Mouse (Mus musculus) Muller cell, postnatal 12 days (primary cell): ENCODE data around the gene Acsl5.

ENCODE experiments used
- DNase-seq: peaks from one replicate; pipeline ENCODE4 v3.0.0-alpha.2; 2015; ENCODE audit errors: inconsistent ontology term

Acsl5 gene

DNA sequence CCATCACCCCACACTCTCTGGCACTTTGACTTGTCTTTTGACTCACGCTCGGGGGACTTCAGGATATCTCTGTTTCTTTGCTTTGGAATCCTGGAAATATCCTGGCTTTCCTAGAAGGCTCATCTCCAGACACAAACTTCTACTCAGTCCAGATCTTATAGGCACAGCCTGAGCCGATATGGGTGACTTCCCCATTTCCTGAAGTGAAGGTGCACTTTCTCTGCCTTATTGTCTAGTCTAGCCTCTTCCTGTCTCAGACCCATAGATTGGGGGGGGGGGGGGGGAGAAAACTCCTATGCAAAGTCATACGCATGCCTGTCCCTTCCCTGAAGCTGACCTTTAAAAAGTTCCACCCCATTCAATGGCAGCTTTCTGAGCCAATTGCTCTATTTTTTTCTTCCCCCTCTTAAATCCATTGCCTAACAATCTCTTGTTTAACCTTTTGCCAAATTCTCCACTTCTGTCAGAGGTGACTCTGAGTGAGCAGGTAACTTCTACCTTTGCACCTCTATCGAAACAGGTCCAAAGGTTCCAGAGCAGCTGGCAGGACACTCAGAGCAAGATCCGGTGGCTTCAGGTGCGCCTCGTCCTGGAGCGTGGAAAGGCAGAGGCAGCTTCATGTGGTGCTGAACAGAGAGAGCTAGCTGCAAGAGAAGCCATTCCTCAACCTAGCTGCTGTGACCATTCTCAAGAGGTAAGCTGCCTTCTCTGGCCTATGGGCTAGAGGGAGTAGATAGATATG, at the start of gene Acsl5:
TSS of gene Acsl5 (plus strand) at position 556 of the 742 bp plus-strand sequence.
- DNase-seq: no peak

DNA sequence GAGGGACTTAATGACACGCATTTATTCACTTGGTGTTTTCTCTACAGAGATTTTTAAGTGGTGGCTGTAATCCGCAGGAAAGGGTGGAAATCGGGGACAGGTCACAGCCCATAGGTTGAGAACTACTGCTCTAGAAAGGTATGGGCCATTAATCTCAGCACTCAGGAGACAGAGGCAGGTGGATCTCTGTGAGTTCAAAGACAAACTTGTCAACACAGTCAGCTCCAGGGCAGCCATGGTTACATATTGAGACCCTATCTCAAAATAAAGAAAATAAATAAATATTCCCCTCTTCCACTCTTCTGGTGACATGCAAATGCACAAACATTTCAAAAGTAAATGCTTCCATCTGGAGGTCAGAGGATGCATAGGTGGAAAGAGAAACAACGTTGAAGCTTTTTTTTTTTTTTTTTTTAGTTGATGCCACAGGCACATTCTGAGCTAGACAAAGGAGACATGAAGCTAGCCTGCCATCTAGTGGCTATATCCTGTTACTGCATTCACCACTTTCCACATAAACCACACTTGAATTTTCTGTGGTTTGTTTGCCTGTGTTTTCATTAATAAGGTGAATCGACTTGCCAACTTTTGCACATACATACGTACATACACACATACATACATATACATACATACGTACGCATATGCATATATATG, 45.1 kb upstream of the Acsl5 start:
- peak; percentile 24 for DNase-seq

DNA sequence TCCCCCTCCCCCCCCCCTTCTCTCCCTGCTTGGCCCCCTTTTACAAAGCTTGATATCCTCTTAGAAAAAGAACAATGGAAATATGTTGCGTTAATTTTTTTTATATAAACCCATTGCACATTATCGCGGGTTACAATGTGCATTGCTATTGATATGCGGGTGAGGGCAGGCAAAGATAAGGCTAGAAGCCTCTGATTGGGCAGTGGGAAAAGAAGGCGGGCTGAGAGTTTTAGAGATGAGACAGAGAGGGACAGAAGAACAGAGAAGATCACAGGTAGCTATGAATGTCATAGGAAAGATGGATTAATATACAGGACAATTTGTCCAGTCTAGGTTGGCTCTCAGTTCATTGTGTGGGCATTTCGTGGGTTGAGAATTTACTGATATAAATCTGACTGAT, 44.5 kb upstream of the Acsl5 start:
- DNase-seq: no peak

DNA sequence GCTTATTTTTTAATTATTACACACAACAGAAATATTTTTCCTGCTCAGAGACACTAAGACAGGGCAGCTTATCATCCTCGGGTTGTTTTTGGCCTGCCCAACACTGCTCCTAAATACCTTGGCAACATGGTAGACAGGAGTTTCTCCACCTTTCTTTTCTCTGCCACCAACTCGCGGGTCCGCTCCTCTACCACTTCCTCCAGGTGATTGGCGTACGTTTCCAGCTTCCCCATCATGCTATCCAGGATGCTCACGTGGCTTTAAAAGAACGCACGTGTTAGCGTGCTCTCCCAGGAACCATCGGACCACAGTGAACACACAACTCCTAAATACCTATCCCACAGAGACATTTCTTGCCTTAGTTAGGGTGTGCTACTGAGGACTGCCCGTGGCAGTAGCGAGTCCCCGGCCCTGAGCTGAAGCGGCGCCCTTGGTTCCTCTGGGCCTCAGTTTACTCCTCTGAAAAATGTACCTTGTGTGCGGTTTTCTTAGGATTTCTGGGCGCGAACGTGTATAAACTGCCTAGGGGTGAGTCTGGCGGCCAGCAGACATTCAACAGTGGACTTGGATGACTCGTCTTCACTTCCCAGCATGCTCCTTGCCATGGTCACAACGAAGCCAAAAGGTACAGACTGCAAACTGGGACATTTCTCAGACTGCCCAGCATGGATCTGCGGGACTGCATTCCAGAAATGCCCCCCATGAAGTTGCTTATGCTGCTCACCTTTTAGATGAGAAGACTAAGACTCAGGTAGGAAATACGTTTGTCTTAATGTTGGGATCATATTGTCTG, 43.8 kb upstream of the Acsl5 start:
- DNase-seq: no peak

DNA sequence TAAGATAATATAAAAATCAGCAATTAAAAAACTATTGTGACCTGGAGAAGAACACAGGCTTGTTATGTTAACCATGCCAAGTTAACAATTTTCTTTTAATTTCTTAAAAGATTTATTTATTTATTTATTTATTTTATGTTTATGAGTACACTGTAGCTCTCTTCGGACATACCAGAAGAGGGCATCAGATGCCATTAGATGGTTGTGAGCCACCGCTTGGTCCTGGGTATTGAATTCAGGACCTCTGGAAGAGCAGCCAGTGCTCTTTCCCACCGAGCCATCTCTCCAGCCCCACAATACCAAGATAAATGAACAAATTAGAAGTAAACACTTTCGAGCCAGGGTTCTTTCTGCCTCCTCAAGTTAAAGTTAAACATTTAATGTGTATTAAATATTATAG, 43.1 kb upstream of the Acsl5 start:
- DNase-seq: no peak

DNA sequence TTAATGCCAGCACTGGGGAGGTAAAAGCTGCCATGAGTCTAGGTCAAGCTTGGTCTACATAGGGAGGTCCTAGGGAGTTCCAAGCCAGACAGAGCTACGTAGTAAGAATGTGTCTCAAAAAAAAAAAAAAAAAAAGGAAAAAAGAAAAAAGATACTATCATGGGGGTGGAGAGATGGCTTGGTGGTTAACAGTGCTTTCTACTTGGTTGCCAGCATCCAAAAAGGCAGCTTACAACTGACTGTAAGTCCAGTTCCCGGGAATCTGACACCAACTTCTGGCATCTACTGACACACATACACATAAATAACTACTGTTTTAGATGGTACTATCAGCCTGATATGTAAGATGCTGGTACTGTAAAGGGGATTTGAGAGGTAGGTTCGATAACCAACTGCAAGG, 42.7 kb upstream of the Acsl5 start:
- no peak for DNase-seq

DNA sequence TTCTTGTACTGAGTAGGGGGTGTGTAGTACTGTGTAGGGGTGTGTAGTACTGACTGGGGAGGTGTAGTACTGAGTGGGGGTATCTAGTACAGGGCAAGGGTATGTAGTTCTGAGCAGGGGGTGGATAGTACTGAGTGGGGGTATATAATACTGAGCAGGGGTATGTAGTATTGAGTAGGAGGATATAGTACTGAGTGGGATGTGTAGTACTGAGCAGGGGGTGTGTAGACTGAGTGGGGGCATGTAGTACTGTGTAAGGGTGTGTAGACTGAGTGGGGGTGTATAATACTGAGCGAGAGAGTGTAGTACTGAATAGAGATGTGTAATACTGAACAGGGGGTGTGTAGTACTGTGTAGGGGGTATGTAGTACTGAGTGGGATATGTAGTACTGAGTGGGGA, 40.0 kb upstream of the Acsl5 start:
- DNase-seq: no peak

DNA sequence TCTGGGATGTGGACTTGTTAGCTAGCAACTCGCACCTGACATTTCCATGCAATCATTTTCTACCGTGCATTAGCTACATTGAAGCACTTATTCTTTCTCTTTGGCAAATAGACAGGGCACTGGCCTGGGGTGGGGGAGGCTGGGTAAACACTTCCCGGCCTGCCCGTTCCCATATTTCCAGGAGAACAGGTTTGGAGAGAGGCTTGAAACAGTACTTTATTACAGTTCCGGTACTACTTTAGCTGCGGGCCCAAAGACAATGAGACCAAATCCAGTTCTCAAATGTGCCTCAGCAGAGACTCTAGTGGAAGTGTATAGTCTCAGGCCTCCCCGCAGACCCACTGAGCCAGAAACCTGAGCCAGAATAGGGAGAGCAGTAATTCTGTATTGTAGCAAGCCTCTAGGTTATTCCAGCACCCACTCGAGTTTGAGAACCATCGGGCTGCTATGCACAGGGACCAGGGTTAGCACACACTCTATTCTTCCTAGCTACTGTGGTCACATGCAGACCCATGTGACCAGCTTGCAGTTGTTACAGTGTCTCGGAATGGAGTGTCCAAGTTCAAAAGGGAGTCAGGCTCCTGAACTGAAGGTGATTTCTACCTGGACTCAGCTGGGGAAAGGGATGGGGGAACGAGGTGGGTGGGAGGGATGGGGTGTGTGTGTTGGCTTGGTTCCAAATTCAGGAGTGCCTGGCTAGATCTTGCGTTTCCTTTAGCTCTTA, 38.0 kb upstream of the Acsl5 start:
- DNase-seq: no peak

DNA sequence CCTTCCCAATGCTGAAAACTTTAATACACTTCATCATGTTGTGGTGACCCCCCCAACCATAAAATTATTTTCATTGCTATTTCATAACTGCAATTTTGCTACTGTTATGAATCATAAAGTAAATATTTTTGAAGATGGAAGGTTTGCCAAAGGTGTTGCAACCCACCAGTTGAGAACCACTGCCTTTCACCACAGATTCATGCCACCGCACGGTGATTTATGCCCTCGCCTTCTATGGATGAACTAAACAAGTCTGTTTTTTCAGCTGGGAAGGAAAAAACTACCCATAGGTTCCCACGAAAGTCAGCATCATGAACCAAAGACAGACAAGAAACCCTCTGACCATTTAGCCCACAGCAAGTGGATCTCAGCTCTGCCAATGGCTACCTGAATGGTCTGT, 34.9 kb upstream of the Acsl5 start:
- no peak for DNase-seq

DNA sequence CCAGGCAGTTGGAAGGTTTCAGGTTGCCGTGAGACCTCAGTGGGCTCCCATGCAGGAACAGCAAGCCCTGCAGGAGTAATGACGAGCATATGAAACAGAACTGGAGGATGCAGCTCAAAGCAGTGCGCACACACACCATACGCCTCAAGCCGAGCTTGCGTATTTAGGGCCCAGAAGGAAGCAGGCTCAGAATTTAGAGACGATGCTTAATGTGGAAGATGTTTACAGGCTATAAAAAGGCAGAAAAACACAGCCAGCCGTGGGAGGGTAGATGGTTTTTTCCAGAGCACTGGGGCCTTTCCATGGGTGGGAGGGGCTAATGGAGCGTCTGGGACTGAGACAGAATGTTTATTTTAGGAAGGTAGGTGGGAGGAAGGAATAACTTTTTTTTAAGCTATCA, 34.4 kb upstream of the Acsl5 start:
- no peak for DNase-seq

DNA sequence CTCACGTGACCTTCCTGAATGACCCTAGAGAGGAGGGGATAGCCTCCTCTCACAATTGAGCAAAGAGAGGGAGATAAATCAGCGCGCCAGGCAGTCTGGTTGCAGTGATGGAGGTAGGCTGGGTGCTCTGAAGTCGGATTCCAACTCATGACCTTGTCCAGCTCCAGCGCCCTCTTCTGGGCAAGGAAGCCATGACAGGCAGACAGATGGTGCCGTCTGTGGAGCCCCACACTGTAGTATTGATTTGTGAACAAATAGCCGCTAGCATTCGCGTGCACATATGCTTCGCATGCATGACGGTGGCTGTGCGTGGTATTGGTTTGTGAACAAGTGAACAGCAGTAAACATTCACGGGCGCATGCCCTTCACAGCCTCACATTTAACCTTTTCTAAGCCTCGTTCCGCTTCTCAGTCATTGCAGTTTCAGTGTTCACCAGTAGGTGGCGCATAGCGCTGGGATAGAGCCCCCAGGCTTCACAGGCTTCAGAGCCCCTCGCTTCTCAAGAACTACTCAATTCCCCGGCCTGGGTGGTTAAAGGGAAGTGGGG, 33.5 kb upstream of the Acsl5 start:
- DNase-seq: peak; percentile 72

DNA sequence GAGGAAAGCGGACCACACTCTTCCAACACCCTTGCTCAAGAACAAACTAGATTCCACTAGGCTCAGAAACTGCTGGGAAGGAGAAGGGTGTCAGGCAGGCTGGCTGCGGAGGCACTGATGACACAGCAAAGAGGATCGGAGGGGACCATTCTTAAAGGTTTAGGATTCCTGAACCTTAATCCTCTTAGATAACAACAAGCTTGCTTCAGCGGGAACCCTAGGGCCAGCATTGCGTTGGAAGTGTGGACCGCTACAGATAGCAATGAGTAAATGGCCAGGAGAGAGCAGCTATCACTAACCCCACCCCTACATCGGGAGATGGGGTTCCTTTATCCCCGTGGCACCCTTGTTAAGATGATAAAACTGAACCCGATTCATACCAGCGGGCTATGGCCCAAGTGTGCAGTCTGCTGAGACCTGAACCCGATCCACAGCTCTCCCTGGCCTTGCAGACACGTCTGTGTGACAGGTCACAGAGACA, 33.0 kb upstream of the Acsl5 start:
- DNase-seq: no peak

DNA sequence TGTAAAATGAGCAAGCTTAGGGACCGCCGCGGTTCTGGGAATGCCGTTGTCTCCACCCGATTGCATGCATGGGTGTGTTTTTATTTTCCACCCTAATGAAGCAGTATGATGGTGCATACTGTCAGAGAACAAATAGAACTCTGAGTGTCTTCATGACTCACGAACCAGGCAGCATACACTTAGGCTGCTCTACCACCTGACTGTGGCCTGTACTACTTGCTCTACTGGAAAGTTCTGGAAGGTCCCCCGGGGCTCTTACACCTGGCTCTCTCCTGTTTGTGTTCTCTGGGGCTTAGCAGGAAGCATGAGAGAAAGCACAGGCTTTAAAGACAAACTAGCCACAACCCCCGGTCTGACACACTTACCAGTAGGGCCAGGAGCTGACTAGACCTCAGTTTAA, 32.4 kb upstream of the Acsl5 start:
- peak; percentile 18 for DNase-seq

DNA sequence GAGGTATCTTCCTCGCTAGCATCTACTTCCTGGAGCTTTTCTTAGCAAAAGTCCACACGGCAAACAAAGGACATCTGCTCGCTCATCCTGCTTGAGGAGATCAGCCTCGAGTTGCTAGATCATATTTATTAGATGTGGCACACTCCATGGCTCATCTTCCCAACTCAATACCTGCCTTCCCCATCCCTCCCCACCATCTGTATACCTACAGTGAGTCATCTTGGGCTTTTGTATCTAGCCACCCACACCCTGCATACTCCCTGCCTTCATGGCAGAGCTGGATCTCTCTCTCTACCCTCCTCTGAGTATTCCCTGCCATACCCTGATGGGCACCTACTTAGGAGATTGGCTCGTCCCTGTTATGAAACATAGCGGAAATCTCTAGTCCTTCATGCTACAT, 30.5 kb upstream of the Acsl5 start:
- no peak for DNase-seq

DNA sequence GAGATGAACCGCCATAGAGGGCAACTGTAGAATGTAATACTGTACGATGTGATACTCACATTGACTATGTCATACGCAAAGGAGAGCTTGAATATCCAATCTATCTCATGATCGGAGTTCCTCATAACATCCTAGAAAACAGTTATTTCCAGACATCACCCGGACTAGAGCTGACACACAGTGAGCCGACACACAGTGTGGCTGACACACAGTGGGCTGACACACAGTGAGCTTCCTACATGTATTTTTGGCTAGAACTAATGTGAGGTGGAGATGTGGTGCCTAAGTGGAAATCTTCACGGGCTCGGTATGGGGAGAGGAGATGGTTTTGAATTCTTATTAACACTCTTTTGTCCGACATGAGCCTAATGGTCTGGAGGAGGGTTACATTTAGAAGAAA, 29.5 kb upstream of the Acsl5 start:
- no peak for DNase-seq

DNA sequence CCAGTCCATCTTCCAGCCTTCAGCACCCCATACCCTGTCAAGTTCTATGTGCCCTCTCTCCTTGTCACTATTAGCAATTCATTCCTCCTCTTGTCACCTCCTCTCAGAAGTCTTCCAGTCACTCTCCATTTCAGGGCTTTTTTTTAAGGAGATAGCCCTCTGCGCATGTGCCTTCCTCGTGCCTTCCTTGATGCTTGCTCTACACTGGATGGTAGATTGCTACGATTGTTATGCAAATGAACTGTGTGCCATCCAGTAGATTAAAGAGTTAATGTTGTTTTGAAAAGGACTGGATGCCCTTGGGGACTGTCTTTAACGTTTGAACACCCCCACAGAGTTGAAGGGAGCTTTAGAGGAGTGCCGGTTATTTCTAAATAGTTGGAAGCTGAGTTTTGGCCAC, 25.1 kb upstream of the Acsl5 start:
- no peak for DNase-seq

DNA sequence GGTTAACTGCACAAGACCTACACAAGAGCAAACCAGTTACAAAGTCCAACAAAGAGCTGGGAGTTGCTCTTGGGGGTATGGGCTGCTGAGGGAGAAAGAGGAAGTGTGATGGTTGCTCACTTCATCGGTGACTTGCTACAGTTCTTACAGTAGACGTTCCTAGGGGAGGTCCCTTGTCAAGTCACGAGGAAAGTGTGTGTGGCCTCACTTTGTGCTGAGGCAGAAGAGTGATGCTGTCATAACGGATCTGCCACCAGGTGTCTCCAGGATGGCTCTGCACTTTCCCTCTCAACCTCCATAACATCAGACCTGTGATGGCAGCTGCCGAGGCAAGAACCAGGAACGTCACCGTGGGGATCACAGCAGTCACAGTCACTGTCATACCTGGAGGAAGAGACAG, 24.6 kb upstream of the Acsl5 start:
- DNase-seq: no peak

DNA sequence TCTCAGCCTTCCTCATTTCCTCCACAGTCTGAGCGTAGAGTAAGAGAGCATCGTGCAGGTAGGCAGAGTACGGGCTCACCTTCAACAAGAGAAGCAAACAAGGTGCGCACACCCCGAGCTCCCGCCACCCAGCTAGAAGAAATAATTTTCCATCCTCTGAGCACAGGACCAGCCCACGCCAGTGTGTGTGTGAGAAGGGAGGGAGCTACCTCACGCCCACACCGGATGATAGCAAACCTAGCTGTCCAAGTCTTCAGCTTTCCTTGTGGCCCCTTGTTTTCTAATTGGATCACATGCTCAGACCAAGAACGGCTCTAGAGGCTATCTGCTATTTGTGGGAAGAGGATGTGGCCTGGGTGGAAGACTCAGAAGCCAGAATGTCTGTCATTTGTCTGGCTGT, 20.7 kb upstream of the Acsl5 start:
- DNase-seq: no peak

DNA sequence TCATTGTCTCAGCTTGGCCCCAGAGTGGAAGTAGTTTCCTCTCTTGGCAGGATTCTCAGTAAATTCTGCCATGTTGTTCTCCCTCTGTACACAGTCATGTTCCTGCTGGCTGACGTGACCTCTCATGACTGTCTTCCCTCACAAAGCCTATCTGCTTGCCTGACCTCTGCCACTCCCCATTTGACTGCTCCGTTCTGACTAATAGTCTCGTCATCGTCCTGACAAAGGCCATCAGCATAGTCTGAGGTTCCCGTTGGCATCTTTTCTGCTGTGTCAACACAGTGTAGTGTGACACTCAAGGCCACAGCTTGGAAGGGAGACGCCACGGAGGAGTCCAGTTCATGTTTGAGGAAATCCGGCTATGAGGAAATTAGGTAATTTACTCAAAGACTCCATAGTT, 19.6 kb upstream of the Acsl5 start:
- DNase-seq: peak; percentile 81

DNA sequence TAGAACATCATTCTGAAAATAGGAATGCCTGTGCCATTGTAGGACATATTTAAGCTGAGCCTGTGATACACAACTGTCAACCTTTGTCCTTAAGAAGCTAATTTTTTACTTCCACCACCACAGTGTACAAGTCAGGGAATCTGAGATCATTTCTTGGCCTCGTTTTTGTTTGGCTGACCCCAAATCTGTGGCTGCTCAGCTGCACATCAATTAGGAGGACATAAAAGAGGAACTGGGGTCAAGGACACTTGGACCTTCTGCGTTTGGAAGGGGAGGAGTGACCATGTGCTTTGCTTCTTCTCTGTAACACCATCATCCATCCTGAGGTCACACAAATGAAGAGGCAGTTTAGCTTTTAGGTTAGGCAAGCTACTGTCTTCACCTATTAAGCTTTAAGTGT, 15.7 kb upstream of the Acsl5 start:
- DNase-seq: no peak

DNA sequence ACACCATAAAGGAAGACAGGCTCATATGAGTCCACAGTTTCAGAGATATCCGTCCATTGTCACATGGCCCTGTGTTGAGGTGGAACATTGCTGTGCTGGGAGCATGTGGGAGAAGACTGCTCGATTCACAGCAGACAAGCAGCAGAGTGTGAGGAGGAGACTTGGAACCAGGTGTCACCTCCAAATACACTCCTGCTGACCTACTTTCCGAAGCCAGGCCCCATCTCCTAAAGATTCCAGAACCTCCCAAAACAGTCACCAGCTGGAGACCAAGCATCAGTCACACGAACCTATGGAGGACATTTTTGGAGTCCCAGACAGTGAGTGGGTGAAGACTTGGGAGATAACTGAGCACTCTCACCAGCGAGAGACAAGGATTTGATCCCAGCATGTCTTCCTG, 15.2 kb upstream of the Acsl5 start:
- DNase-seq: no peak
